Mouse (Mus musculus) heart, embryonic 16.5 days (tissue): ENCODE measurements around the gene Rsph9. TPM values are rescaled to one million over a fixed set of nuclear protein-coding genes. Genes with fewer than 3 reads are reported as not detected.

Experiments
- ATAC-seq: fragments of 200-750 bp; cut with Nextera tagmentation; replicated peaks from 2 replicates; pipeline ENCODE4 v1.8.0; 2017; ENCODE audit warnings: moderate number of reproducible peaks; ENCODE audit not compliant: insufficient read depth, low FRiP score; ENCODE audit errors: extremely low read depth
- H3K27ac ChIP-seq: fragments of 300-500 bp; sonication (generic); 2 replicates; pipeline ENCODE4 v1.5.1; 2014; ENCODE audit warnings: mild to moderate bottlenecking, low read length, control low read depth, moderate library complexity
- H3K27me3 ChIP-seq: fragments of 300-500 bp; sonication (generic); 2 replicates; pipeline ENCODE4 v1.6.1; 2014; ENCODE audit warnings: low read length, mixed read lengths; ENCODE audit not compliant: control insufficient read depth, insufficient read depth
- H3K36me3 ChIP-seq: fragments of 300-500 bp; sonication (generic); 2 replicates; pipeline ENCODE4 v1.6.1; 2014; ENCODE audit not compliant: control insufficient read depth, insufficient read depth
- H3K4me1 ChIP-seq: fragments of 300-500 bp; sonication (generic); 2 replicates; pipeline ENCODE4 v1.6.1; 2014; ENCODE audit warnings: low read length, mixed read lengths; ENCODE audit not compliant: control insufficient read depth, insufficient read depth
- H3K4me2 ChIP-seq: fragments of 300-500 bp; sonication (generic); 2 replicates; pipeline ENCODE4 v1.6.1; 2014; ENCODE audit warnings: low read depth, mild to moderate bottlenecking, control low read depth, low read length
- H3K4me3 ChIP-seq: fragments of 300-500 bp; sonication (generic); 2 replicates; pipeline ENCODE4 v1.5.1; 2014; ENCODE audit warnings: mild to moderate bottlenecking, control low read depth, low read length
- H3K9ac ChIP-seq: fragments of 300-500 bp; sonication (generic); 2 replicates; pipeline ENCODE4 v1.6.1; 2014; ENCODE audit warnings: low read length, control low read depth
- H3K9me3 ChIP-seq: fragments of 300-500 bp; sonication (generic); replicated peaks from 2 replicates; pipeline ENCODE4 v1.6.1; 2016; ENCODE audit warnings: low read length; ENCODE audit not compliant: control insufficient read depth
- WGBS: fragments of 180-500 bp; shearing (Covaris S2); extraction: QIAGEN DNeasy Blood & Tissue Kit; methylation state at CpG from one replicate; pipeline ENCODE4 v1.1.7; 2014; 5-methylcytosine and 5-hydroxymethylcytosine counted together
- polyA plus RNA-seq: library from polyadenylated mRNA; unstranded; fragments of >200 nt; fragmentation: Nextera tagmentation; extraction: Ambion mirVana; gene quantifications from 2 replicates; pipeline ENCODE4 v1.2.1, GENCODE M21; 2015

Gene Rsph9
- polyA plus RNA-seq: 6.9 and 8.0 TPM in 2 replicates

- peak within 1 kb of the TSS; percentile 76 for H3K4me2 ChIP-seq
- H3K27ac ChIP-seq: peak within 1 kb of the TSS; percentile 3
- peaks cover 19% of the 10 kb centered on the region for H3K36me3 ChIP-seq
- H3K4me1 ChIP-seq: peaks cover 8% of the 10 kb centered on the region; the same call in 1 of the 2 replicates
- peak within 1 kb of the TSS; percentile 50 for H3K4me3 ChIP-seq
- WGBS: 7% methylated on average over 37 of the region's 37 CpGs
- H3K9me3 ChIP-seq: no peaks in the 10 kb centered on the region
- peak; percentile 91 for ATAC-seq
- no peaks in the 10 kb centered on the region; the same call in 1 of the 2 replicates for H3K27me3 ChIP-seq
- peak within 1 kb of the TSS; percentile 43 for H3K9ac ChIP-seq
Observed at GRCm38 (mm10) chr17:46143578-46144423, at the start of gene Rsph9. Gene Rsph9, minus strand, starts transcription at chr17:46144216.

- 90% methylated on average over 2 of the region's 2 CpGs for WGBS
- Histone ChIP-seq H3K4me3 (no peak overlapping the region), H3K9ac (no peak overlapping the region), H3K4me1 (no peaks in the 10 kb centered on the region), H3K36me3 (peaks cover 53% of the 10 kb centered on the region), H3K9me3 (no peaks in the 10 kb centered on the region), H3K27ac (no peak overlapping the region), H3K27me3 (no peaks in the 10 kb centered on the region), H3K4me2 (no peak overlapping the region)
- no peak for ATAC-seq
Observed at GRCm38 (mm10) chr17:46188829-46189228, 44.8 kb upstream of the Rsph9 start.

- Histone ChIP-seq H3K27ac (no peak overlapping the region), H3K27me3 (no peaks in the 10 kb centered on the region), H3K4me2 (no peak overlapping the region), H3K36me3 (peaks cover 58% of the 10 kb centered on the region), H3K9ac (no peak overlapping the region), H3K4me1 (no peaks in the 10 kb centered on the region), H3K4me3 (no peak overlapping the region), H3K9me3 (no peaks in the 10 kb centered on the region)
- no peak for ATAC-seq
- 84% methylated on average over 4 of the region's 4 CpGs for WGBS
Observed at GRCm38 (mm10) chr17:46182273-46182672, 38.3 kb upstream of the Rsph9 start.

GRCm38 (mm10) chr17:46170538-46170937 is 26.5 kb upstream of the Rsph9 start:
- WGBS: 77% methylated on average over 3 of the region's 3 CpGs
- ATAC-seq: no peak
- H3K4me3 ChIP-seq: no peak overlapping the region
- H3K9ac ChIP-seq: no peak overlapping the region
- peaks cover 67% of the 10 kb centered on the region for H3K36me3 ChIP-seq
- H3K27me3 ChIP-seq: no peaks in the 10 kb centered on the region
- H3K4me2 ChIP-seq: no peak overlapping the region
- H3K4me1 ChIP-seq: peaks cover 10% of the 10 kb centered on the region
- H3K9me3 ChIP-seq: no peaks in the 10 kb centered on the region
- H3K27ac ChIP-seq: no peak overlapping the region

GRCm38 (mm10) chr17:46168768-46169167 is 24.8 kb upstream of the Rsph9 start:
- H3K4me1 ChIP-seq: peaks cover 10% of the 10 kb centered on the region
- no peak overlapping the region for H3K4me3 ChIP-seq
- 65% methylated on average over 5 of the region's 5 CpGs for WGBS
- no peak overlapping the region; the same call in 1 of the 2 replicates for H3K27ac ChIP-seq
- H3K27me3 ChIP-seq: no peaks in the 10 kb centered on the region
- no peak overlapping the region for H3K9ac ChIP-seq
- H3K9me3 ChIP-seq: no peaks in the 10 kb centered on the region
- H3K4me2 ChIP-seq: no peak overlapping the region
- no peak for ATAC-seq
- H3K36me3 ChIP-seq: peaks cover 81% of the 10 kb centered on the region

GRCm38 (mm10) chr17:46168318-46168717 is 24.3 kb upstream of the Rsph9 start:
- Histone ChIP-seq H3K27ac (no peak overlapping the region), H3K4me2 (no peak overlapping the region), H3K4me1 (peaks cover 11% of the 10 kb centered on the region), H3K27me3 (no peaks in the 10 kb centered on the region), H3K9ac (no peak overlapping the region), H3K36me3 (peaks cover 81% of the 10 kb centered on the region), H3K4me3 (no peak overlapping the region), H3K9me3 (no peaks in the 10 kb centered on the region)
- no peak; the same call in 1 of the 2 replicates for ATAC-seq
- 34% methylated on average over 5 of the region's 5 CpGs for WGBS

- Histone ChIP-seq H3K36me3 (peaks cover 73% of the 10 kb centered on the region), H3K27ac (peak overlapping the region; percentile 28; the same call in 1 of the 2 replicates), H3K9me3 (no peaks in the 10 kb centered on the region), H3K9ac (peak overlapping the region; percentile 18), H3K4me2 (no peak overlapping the region), H3K27me3 (no peaks in the 10 kb centered on the region), H3K4me3 (no peak overlapping the region), H3K4me1 (peaks cover 24% of the 10 kb centered on the region)
- 74% methylated on average over 11 of the region's 11 CpGs for WGBS
- no peak for ATAC-seq
Observed at GRCm38 (mm10) chr17:46167014-46167413, 23.0 kb upstream of the Rsph9 start.

GRCm38 (mm10) chr17:46166270-46166669 is 22.3 kb upstream of the Rsph9 start:
- ATAC-seq: no peak
- Histone ChIP-seq H3K9ac (no peak overlapping the region; the same call in 1 of the 2 replicates), H3K4me2 (no peak overlapping the region), H3K4me1 (peaks cover 30% of the 10 kb centered on the region), H3K4me3 (no peak overlapping the region), H3K27me3 (no peaks in the 10 kb centered on the region), H3K27ac (0 out of 2 replicates have a peak overlapping the region, but pooled peaks have one; percentile 28), H3K9me3 (no peaks in the 10 kb centered on the region), H3K36me3 (peaks cover 69% of the 10 kb centered on the region)
- 70% methylated on average over 5 of the region's 5 CpGs for WGBS

- WGBS: 86% methylated on average over 12 of the region's 12 CpGs
Observed at GRCm38 (mm10) chr17:46165460-46165859, 21.4 kb upstream of the Rsph9 start.

More at GRCm38 (mm10) chr17:46165460-46165859, 21.4 kb upstream of the Rsph9 start:
- Histone ChIP-seq H3K27ac (no peak overlapping the region), H3K4me1 (peaks cover 30% of the 10 kb centered on the region), H3K4me3 (no peak overlapping the region), H3K9me3 (no peaks in the 10 kb centered on the region), H3K9ac (no peak overlapping the region), H3K4me2 (no peak overlapping the region), H3K36me3 (peaks cover 60% of the 10 kb centered on the region), H3K27me3 (no peaks in the 10 kb centered on the region)
- ATAC-seq: no peak
